Mouse (Mus musculus) B cell, adult 2 months (primary cell): ENCODE results near the gene Abcb4.
"Not testable (repeated sequence)": the region's sequence is repeated elsewhere in the genome, so short reads cannot be mapped to it uniquely, and the experiment has no call there.

Experiments
- DNase-seq, 2 experiments: peaks; one replicate each; pipeline ENCODE4 v3.0.0; 2022

Abcb4 gene

DNA sequence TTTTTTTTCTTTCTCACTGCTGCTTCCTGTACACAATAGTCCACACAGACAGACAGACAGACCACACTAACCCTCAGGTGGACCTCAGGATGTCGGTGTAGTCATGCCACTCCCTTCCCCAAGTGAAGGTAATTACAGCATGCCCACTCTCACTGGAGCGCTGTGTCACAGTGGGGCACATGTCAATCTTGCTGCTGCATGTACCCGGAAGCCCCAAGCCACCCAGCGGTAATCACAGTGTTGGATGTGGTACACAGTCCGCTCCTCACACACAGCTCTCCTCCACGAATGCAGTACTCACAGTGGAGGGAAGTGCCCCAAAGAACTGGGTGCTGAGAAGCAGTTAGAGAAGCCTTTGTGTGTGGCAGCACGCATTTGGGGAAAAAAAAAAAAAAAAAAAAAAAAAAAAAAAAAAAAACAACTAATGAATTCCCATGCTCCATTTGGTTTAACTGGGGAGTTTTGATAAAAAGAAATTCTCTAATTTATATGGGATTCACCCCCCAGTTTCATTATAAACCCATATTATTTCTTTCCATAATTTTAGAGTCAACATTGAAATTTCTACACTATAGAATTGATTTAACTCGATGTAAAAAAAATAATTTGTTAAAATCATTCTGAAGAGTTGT is 18.2 kb downstream of the Abcb4 start:
- peak; percentile 39 to 49 for DNase-seq

DNA sequence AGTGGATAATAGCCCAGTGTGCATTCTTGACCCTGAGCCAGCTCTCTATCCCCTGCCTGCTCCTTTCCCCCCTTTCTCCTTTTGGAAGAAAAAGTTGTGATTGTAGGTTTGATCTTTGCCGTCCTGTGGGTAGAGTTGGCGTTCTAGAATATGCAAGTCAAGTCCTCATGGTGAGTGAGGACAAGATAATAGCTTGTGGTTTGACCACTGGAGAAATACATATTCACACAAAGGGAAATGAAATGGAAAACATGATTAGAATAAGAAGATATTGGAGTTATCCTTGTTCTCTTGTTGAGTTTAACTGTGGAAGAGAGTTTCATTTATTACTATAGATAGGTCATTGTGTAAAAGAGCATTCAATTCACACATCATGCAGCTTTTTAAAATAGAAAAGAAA is 22.9 kb downstream of the Abcb4 start:
- no peak for DNase-seq

DNA sequence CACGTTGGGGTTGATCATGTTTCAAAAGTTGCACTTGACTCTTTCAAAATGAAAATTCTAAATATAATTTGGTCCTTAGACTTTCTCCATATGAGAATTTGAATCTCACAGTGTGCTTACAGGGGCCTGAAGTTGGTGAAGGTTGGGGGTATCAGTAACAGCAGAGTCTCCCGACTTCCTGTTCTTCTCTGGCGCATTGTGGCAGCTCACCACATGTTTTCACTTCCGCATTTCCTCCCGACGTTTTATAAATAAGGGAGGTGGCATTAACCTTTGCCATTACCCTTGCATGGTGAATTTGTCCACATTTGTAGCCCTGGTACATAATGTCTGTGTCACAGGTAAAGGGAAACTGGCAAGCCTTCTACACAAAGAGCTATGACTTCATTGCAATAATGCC is 23.6 kb downstream of the Abcb4 start:
- DNase-seq = peak; percentile 52 to 63

DNA sequence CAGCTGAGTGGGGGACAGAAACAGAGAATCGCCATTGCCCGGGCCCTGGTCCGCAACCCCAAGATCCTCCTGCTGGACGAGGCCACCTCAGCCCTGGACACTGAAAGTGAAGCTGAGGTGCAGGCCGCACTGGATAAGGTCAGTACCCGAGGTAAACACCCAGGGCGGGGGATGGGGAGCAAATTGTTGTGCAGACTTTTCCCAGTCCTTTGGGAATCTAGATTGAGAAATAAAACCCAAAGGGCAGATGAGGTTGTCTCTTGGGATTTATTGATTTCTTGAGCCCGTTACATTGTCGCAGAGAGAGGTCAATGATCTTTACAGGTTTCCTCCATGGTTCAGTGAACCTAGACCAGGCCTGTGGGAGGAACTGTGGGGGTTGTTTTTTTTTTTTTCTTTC is 34.9 kb downstream of the Abcb4 start:
- no peak for DNase-seq

DNA sequence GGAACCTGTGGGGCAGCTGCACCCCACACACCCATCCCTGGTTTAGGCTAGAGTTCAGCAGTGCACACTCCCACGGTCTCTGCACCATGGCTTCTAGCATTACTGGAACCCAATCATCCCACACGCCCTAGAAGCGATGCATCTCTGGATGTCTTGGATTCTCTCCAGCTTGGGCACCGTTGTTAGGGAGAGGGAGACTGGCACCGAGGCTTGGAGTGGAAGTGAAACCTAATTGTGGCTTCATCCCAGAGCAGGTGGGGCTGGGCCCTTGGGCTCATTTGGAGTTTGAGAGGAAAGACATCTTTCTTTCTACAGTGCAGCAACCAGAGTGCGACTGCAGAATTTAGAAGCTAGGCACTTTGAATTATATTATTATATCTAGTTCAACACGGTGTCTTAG is 44.4 kb downstream of the Abcb4 start:
- DNase-seq = no peak

DNA sequence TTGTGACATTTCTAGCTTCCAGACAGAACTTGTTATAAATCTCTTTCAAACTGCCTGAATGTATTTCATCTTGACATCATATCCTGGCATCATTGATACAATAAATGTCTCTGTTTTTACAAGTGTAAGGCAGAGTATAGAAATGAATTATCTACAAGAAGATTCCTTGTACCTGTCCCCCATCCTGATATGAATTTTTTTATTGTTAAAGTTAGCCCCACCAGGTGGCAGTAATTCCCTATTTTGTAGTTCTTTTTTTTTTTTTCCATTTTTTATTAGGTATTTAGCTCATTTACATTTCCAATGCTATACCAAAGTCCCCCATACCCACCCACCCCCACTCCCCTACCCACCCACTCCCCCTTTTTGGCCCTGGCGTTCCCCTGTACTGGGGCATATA is 47.7 kb downstream of the Abcb4 start:
- DNase-seq = not testable (repeated sequence)

DNA sequence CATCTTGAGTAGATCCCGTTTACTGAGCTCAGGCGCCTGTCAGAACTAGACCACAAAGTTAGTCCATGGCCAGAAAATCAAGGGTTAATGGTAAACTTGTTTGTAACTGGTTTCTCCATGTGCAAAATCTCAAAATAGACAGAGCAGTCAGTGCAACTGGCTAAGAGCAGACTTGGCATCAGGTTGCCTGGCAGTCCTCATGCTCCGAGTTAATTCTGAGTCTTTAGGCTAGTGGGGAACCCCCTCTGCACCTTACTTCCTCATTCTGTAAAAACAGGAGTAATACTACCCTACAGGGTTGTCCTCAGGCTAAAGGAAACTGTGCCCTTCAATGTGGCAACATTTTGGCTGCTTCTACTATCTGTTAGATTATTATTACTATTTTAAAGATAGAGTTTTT is 50.3 kb downstream of the Abcb4 start:
- DNase-seq = peak; percentile 77 to 82

DNA sequence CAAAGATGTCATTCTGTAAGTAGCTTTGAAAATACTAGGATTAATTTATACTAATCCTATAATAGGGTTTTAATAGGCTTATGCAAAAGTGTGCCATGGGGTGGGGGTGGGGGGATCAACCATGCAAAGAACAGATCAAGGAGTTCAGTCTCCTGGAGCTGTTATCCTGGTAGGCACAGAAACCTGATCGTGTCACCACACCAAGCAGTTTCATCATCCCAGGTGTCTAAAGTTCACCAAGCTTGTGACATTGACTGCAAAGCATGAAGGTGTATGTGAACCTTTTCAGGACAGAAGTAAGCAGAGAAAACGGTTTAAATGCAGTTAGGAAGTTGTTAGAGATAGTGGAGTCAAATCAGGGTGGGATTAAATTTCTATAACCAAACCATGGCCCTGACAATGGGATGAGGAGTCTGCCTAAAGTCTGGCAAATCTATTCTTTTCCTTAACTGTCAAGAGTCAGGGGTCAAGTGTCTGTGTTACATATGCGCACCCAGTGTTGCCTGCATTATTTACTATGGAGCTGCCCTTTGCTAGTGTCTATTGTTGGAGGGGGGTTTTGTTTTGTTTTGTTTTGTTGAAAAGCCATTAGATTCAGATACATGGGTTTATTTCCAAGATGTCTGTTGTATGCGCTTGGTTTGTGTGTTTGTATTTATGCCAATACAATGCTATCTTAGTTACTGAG is 54.0 kb downstream of the Abcb4 start:
- DNase-seq = no peak

DNA sequence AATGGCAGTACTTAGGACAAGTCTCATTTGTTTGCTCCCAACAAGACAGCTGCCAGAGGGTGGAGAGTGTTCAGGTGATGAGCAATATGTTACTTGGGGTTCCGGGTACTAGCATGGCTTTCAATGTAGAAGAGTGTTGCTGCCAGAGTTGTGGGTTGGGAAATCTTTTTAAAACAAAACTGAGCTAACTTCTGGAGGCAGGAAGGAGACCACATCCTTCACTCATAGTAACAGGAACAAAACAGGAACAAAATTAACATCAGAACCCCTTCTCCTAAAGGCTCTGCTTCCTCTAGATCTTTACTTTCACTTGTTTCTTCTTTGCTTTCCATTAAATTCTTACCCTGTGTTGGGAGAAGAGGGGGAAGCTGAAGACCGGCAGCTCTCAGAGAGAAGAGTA is 60.1 kb downstream of the Abcb4 start:
- no peak for DNase-seq

DNA sequence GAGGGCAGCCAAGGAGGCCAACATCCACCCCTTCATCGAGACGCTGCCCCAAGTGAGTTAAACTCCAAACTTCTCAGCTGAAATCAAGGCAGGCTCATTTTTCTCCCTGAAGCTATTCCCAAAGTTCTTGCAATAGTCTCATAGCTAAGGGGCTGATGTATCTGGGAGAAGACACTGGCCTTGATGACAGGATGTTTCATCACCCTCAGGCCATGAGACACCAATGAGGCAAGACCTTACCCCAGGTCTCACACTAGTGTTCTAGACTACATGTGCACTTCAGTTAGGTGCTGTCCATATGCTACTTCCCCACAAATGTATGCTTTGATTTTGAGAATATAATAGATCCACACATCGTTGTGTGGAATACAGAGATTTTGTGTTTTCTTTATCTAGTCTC is 62.0 kb downstream of the Abcb4 start:
- no peak for DNase-seq

DNA sequence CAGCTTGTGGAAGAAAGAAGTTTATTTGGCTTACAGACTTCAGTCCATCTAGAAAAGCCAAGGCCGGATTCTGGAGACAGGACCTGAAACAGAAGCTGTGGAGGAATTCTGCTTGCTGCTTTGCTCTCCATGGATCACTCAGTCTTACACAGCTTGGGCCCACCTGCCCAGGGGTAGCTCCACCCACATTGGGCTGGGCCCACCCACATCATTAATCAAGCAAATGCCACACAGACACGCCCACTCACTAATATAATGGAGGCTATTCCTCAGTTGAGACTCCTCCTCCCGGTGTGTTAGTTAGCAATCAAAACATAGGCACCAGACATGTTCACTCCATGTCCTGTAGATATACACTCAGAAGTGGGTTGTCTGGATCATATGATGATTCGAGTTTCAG is 67.0 kb downstream of the Abcb4 start:
- DNase-seq = no peak

DNA sequence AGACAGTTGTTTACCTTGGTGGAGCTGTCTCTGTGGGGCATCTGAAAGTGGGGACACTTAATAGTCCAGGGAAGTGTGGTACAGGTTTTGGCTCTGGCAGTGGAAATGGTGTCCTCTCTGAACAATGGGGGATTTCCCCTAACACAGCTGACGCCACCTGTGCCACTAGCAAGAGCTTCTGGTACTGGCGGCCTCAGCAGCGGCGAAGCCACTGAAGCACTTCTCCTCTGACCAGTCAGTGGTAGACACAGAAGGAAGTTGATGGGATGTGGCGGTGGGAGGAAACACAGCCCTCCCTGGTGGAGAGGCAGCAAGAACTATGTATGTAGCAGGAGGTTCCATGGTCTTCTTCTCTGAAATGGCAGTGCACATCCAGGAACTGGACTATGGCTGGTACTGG is 71.0 kb downstream of the Abcb4 start:
- DNase-seq = peak; percentile 3 to 11

DNA sequence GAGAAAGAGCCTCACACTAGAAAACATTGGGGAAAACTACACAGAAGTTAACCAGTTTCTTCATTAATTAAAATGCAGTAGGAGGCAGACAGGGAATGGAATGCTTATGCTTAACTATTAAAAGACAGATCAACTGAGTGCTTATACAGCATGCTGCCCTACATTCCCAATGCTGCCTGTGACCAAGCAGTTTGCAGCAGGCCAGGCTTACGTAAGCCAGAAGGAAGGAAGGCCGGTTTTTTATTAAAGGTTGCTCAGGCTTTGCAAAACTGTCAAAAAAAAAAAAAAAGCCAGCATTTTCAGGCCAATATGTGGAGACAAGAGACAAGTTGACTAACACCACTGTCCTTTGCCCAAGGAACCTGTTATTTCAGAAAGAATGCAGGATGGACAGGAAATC is 77.2 kb downstream of the Abcb4 start:
- no peak for DNase-seq

DNA sequence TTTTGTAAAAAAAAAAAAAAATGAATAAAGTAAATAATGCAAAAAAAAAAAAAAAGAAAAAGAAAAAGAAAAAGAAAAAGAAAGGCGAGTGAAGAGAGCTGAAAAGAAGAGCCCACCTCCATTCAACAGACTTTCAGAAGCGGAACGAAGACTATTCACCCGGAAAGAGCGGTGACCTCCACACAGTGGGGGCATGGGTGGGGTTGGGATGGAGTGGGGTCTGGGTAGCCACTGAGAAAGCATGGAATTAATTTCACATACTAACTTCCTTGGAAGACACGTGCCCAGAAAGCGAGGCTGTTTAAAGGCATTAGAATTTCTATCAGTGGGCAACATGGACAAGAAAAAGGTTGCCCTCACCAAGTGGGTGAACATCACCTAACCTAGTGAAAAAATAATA is 78.8 kb downstream of the Abcb4 start:
- no peak for DNase-seq

DNA sequence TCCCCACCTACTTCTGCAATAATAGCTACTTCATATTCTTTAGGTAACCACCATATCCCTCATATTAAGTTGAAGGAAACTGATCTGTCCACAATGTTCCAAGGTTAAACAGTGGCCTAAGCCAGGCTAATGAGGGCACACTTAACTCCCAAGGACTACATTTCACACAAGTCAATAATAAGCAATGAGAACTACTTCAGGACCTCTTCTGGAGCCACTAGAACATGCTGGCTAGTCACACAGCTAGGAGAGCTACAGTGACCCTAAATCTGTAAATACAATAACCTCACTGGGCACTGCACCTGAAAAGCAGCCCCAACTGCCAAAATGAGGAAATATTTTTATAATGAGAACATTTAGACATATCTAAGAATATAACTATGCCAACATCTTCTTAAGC is 81.2 kb downstream of the Abcb4 start:
- no peak for DNase-seq

DNA sequence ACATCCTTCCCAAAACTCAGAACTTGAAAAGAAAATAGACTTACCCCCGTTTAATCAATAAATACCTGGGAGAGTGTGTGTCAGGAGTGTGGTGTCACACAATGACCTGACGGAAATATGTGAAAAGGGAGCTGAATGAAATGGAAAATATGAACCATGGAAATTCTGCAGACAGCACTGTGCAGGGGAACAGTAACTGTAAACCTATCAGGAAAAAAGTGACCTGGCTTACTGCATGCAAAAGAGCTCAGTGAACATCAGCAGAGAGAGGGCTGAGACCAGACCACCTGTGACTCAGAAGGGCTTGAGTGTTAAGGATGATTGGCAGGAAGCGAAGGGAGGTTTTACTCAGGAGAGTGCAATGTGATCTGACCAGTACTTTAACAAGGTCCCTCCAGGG is 92.0 kb downstream of the Abcb4 start:
- no peak for DNase-seq

DNA sequence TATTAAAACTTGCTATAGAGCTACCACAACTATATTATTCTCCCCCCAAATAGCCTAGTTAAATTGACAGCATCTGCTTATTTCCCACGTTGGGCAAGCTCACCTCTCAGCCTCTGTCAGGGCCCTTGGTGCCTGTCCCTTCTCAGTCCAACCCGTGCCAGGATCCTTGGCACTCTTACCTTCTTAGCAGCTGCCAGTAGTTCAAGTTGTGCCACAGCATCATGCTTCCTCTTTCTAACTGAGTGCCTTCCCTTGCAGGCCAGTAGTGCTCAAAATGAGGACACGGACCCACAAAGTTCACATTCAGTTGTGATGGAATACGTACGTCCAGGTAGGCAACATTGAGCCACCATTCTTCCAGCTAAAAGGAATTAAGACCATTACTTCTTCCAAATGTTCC is 94.4 kb downstream of the Abcb4 start:
- DNase-seq = no peak

DNA sequence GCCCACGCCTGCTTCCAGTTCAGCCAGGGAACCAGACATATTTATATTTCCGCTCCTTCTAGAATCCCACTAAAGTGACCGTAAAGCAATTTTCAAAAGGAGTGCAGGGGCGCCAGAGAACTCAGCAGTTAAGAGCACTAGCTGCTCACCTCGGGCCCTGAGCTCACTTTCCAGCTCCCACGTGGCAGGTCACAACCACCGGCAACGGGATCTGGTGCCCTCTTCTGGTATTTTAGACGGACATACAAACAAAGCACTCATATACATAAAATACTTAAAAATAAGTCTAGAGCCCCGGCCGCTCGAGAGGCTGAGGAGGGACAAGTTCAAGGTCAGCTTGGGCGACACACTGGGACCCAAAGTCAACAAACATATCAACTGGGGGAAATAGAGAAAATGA is 97.0 kb downstream of the Abcb4 start:
- no peak for DNase-seq

DNA sequence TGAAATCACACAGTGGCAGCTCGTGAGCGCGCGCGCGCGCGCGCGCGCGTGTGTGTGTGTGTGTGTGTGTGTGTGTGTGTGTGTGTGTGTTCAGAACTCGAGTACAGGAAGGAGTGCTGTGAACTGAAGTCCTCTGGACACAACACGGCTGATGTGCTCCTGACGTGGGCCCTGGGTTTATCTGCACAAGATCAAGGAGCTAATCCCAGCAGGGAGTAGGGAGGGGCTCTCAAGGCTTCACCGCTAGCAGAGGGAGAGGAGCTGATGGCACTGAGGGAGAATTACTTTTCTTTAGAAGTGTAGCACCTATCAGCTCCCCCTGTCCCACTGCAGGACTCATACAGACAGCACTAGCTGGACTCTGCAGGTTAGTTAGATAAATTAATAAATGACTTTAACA is 98.1 kb downstream of the Abcb4 start:
- DNase-seq = no peak

DNA sequence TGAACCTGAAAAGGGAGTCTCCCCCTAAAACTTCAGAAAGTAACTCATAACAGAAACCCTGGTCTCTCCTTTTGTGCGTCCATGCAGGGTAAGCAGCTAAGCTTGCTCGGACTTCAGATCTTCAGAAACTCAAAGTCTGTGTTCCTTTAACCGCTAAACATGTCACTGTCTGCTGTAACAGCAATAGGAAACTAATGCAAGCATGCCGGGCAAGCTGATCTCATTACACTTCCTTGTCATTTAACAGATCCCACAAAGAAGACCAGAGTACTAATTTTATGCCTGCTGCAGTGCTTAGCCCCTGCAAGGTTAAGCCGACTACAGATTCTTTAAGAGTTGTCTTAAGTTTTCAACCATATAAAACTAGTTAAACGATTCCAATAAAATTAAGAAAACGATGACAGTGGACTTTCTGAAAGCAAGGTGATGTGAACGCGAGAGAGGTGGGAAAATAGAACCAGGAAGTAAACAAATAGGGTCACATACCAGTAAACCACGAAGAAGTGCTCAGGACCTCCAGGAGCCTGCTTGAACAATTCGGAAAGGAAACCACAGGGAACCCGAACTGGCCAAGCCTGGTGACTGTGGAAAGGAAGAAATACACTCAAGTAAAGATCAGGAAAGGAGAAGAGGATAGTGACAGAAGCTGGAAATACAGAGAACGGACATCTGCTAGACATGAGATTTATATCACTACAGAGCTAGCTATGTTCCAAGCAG is 102.6 kb downstream of the Abcb4 start:
- DNase-seq = peak; percentile 3 to 11

DNA sequence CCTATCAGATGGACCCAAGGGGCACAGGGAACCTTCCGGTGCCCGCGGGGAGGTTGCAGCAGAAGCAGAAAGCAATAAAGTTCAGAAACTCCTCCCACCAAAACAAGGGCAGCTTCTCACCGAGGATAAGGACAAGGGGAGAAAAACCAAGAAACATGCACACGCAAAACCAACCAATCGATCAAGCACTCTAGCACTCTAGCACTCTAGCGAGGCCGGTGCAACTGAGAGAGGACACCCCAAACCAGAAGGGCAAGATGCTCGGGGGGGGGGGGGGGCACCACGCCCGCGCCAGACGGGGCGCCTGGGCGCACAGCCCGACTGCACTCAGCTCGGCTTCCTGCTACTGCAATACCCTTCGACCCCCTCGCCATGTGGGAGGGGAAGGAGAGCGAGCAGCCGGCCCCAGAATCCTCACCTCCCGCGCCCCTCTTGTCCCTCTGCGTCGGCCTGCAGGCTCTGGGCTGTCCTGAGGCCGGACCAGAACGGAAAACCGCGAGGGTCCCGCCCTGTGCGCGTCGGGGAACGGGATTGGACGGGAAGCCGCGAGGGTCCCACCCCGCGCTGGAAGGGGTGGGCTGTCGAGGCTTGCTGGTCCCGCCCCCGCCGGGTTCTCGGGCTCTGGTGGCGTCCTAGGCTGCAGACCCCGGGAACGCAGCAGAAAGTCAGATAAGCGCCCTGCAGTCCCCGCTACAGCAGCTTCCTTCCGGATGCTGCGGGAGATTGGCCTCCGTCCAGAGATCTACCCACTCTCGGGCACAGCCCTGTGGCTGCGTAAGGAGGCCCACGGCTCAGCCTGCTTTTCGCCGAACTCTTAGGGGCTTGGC is 103.4 kb downstream of the Abcb4 start, which contains the start of gene Crot:
Gene Crot, minus strand, starts transcription at position 639 of the 827 bp plus-strand sequence.
- peak; percentile 78 to 81 for DNase-seq

DNA sequence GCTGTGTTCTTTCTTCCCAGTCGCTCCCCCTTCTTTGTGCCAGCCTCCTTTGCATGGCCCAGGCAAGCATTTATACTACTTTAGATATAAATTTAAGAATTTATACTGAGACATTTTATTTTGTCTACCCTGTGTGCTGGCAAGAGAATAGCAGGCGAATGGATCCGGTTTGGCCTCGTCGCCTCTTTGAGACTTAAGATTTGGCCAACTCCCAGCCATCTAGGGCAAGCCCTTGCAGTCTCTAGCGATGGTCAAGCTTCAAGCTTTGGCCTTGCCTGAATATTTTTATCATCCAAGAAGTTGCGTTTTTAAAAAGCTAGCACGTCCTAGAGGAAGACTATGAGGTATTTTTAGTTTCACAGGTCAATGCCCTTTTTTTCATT is 104.0 kb downstream of the Abcb4 start:
- DNase-seq = no peak

DNA sequence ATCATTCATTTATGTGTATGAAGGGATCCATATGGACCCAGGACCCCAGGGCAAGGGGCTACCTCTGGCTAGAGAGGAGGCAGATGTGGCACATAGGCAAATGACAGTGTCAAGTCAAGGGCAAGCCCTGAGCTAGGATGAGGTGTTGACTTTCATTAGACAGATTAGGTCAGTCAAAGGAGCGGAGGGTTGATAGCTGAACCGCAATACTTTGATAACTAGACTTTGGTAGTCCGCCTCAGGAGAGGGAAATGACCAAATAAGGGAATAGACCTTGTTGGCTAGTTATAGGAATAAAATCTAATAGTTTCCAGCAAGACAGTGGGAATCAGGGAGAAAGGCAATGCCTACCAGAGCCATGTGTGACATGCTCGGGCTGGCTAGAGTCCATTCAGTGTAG is 105.6 kb downstream of the Abcb4 start:
- no peak for DNase-seq
